Mouse (Mus musculus) G1E (cell line): ENCODE measurements around the gene Gm20737. TPM values are rescaled to one million over a fixed set of nuclear protein-coding genes. Genes with fewer than 3 reads are reported as not detected.
"Not testable (repeated sequence)": the region's sequence is repeated elsewhere in the genome, so short reads cannot be mapped to it uniquely, and the experiment has no call there.

Experiments
- ATAC-seq: 2 replicates; pipeline ENCODE4 v1.8.0; 2016; ENCODE audit warnings: mild to moderate bottlenecking; ENCODE audit not compliant: insufficient number of reproducible peaks, poor library complexity, low FRiP score, severe bottlenecking; ENCODE audit errors: extremely low read depth
- DNase-seq: peaks from one replicate; pipeline ENCODE4 v3.0.0; 2012; ENCODE audit warnings: low spot score
- H3K27me3 ChIP-seq: 2 replicates; pipeline ENCODE4 v1.6.1; 2012; ENCODE audit warnings: mild to moderate bottlenecking, low read length, inconsistent platforms; ENCODE audit not compliant: insufficient read depth
- H3K36me3 ChIP-seq: replicated peaks from 2 replicates; pipeline ENCODE3; 2012; ENCODE audit warnings: mild to moderate bottlenecking, inconsistent platforms
- H3K4me1 ChIP-seq: 2 replicates; pipeline ENCODE4 v1.6.1; 2012; ENCODE audit warnings: low read depth, low read length, inconsistent platforms, mixed read lengths; ENCODE audit not compliant: insufficient read depth
- H3K4me3 ChIP-seq: 2 replicates; pipeline ENCODE4 v1.5.1; 2012; ENCODE audit warnings: low read depth, mild to moderate bottlenecking, inconsistent platforms, low read length, moderate library complexity, mixed read lengths
- H3K9me3 ChIP-seq: replicated peaks from 2 replicates; pipeline ENCODE4 v1.6.1; 2012; ENCODE audit warnings: inconsistent platforms
- polyA plus RNA-seq: library from polyadenylated mRNA; stranded (reverse); fragments of >175 nt; gene quantifications from 2 replicates; pipeline ENCODE4 v1.2.3, GENCODE M21; 2012
- total RNA-seq, 2 experiments: library from RNA; stranded (forward) in 1 of 2; stranded (reverse) in 1 of 2; fragments of 200-1000 nt in 1 of 2; fragments of >200 nt in 1 of 2; fragmentation: Nextera tagmentation in 1 of 2; gene quantifications; 2 replicates each; pipeline ENCODE4 v1.2.3; 2014 to 2017

Gm20737 gene
- total RNA-seq (2014; fragmentation: Nextera tagmentation) (not detected in 2 replicates), total RNA-seq (2017) (not detected in 2 replicates), polyA plus RNA-seq (not detected in 2 replicates)

GRCm38 (mm10) chrY:10535942-10536341 is at the start of gene Gm20737:
Gene Gm20737, minus strand, starts transcription at chrY:10536042.
- not testable (repeated sequence) for ATAC-seq, H3K4me1 ChIP-seq, H3K27me3 ChIP-seq, DNase-seq, H3K36me3 ChIP-seq, H3K4me3 ChIP-seq, H3K9me3 ChIP-seq

GRCm38 (mm10) chrY:10553153-10553552 is 17.3 kb upstream of the Gm20737 start, which contains the start of gene Gm21775:
Gene Gm21775, plus strand, starts transcription at chrY:10553453.
- not testable (repeated sequence) for H3K4me1 ChIP-seq, ATAC-seq, H3K4me3 ChIP-seq

More at GRCm38 (mm10) chrY:10553153-10553552, 17.3 kb upstream of the Gm20737 start, which contains the start of gene Gm21775:
- H3K27me3 ChIP-seq, H3K36me3 ChIP-seq, DNase-seq, H3K9me3 ChIP-seq: not testable (repeated sequence)

Other genes with a start within 250 kb of the Gm20737 start
- gene Gm20834, start 211.5 kb downstream of the Gm20737 start, total RNA-seq (2014; fragmentation: Nextera tagmentation): not detected in 2 replicates
- not detected in 2 replicates for gene Gm20834, start 211.5 kb downstream of the Gm20737 start, total RNA-seq (2017)
- gene Gm20834, start 211.5 kb downstream of the Gm20737 start, polyA plus RNA-seq: not detected in 2 replicates
- not detected in 2 replicates for gene Gm28510, start 123.3 kb downstream of the Gm20737 start, total RNA-seq (2014; fragmentation: Nextera tagmentation)
- gene Gm28510, start 123.3 kb downstream of the Gm20737 start, total RNA-seq (2017): not detected in 2 replicates
- not detected in 2 replicates for gene Gm28510, start 123.3 kb downstream of the Gm20737 start, polyA plus RNA-seq
- gene Gm21775, start 17.4 kb upstream of the Gm20737 start, total RNA-seq (2014; fragmentation: Nextera tagmentation): not detected in 2 replicates
- not detected in 2 replicates for gene Gm21775, start 17.4 kb upstream of the Gm20737 start, total RNA-seq (2017)
- gene Gm21775, start 17.4 kb upstream of the Gm20737 start, polyA plus RNA-seq: not detected in 2 replicates
- not detected in 2 replicates for gene Gm21900, start 80.3 kb upstream of the Gm20737 start, total RNA-seq (2014; fragmentation: Nextera tagmentation)
- not detected in 2 replicates for gene Gm21900, start 80.3 kb upstream of the Gm20737 start, total RNA-seq (2017)
- gene Gm21900, start 80.3 kb upstream of the Gm20737 start, polyA plus RNA-seq: not detected in 2 replicates
- not detected in 2 replicates for gene Gm20777, start 216.4 kb upstream of the Gm20737 start, total RNA-seq (2014; fragmentation: Nextera tagmentation)
- not detected in 2 replicates for gene Gm20777, start 216.4 kb upstream of the Gm20737 start, total RNA-seq (2017)
- not detected in 2 replicates for gene Gm20777, start 216.4 kb upstream of the Gm20737 start, polyA plus RNA-seq